Mouse (Mus musculus) lung, postnatal 14 days (tissue): ENCODE measurements around the gene Nckap5.
A peak's percentile ranks its signal among the peaks of the same experiment; 100 is the strongest.

ENCODE experiments used
- DNase-seq: peaks from one replicate; pipeline ENCODE4 v3.0.0; 2021

Nckap5 gene

DNA sequence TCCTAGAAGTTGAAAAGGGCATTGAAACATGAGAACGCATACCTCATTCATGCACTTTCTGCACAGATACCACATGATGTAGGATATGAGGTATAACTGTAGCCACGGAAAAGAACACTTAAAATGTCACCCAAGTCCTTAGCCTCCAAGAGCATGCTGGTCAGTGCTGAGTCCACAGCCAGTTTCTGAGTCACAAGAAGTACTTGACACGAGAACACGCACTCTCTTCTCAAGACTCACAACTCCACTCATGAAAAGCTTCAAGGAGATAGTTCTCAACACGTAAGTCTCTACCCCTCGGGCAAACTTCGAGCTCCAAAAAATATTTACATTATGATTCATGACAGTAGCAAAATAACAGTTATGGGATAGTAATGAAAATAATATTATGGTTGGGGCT lies 137.0 kb downstream of the Nckap5 start:
- DNase-seq: no peak

DNA sequence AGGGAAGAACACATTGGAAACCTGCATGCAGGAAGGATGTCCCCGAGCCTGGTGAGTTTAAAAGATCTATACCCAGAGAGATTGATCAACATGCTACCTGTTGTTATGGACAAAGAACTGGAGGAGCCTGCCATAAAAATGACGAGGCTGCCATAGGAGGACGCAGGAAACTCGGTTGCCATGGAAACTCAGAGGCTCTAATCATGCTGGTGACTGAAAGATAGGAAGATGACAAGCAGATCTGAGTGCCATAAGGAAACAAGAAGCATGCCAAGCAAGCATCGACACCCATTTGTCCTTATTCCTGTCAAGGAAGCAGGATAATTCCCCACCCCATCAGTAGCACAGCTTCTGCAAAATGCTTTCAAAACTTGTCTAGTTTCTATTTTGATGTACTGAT lies 142.0 kb downstream of the Nckap5 start:
- no peak for DNase-seq

DNA sequence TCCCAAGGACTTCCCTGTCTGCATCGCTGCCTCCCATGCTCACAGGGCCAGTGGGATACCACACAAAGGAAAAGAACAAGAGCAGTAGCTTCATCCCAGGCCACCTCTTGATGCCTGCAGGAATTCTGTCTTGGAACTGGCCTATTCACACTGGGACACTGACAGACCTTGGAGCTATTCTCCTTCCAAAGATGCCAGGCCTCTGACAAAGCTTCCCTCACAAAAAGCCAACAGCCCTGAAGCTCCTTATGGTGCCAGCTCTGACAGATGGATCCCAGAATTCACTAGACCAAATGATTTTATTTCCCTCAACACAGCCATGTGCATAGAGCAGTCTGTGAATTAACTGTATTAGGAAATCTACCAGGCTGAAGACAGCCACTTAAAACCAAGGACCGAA lies 143.9 kb downstream of the Nckap5 start:
- DNase-seq: no peak

DNA sequence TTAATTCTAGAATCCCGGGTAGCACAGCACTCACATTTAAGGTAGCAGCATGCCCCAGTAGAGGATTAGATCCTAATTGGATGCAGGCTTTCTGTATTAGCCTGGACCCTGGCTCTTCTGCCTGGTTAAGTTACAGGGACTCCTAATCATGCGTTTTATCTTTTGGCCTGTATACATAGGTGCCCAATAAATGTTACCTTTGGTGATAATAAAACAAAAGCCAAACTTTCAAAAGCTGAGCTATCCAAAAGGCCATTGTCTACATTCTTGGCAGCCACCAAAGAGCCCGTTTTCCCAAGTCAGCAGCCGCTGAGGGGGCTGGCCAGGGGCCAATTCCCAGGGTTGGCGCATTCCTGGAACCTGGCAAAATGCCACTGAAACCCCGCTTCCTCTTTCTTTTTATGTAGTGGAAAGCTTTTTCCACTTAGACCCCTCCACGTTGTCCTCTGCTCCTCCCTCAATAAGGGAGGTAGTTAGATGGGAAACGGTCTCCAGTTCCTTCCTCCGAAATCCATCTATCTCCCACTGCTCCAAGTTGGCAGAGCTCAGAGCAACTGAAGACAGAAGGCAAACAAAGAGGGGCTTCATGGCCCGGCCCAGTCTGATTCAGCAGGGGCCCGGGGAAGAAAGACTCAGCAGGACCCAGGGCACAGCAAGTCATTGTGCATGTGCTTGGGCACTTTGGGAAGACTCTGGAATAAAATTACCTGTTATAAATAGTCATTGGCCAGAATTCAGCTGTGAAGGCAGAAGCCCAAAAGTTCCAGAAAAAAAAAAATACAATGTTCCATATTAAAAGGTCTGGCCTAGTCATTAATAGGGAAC lies 146.8 kb downstream of the Nckap5 start:
- DNase-seq: peak; percentile 74

DNA sequence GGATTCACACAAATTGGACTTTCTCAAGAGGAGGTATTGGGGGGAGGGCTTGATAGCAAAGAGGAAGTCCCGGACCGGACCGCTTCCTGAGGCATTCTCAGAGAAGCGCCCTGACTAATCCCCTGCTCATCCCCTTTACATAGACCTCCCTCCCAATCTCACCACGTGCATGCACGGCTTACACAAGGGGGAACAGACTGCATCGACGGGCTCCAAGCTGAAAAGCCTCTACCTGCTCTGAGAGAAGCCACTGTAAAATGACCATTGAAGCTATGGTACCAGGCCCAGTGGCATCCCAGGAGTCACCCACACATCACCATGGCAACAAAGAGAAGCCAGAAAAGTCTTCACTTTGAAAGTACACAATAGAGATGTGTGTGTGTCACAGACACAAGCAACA lies 148.8 kb downstream of the Nckap5 start:
- no peak for DNase-seq

DNA sequence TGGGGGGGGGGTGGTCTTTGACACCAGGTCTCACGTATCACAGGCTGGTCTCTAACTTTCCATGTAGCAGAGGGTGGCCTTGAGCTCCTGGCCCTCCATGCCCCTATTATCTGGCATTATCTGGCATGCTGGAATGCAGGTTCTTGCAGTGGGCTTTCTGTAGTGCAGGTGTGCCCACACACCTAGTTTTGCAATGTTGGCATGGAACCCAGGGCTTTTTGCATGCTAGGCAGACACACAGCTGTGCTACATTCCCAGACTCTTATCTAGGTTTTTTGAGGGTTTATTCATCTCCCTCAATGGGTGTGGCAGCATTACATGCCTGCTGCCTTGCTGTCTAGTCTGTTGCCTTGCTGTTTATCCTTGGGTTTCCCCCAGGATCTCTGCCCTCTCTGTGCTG lies 151.3 kb downstream of the Nckap5 start:
- DNase-seq: no peak

DNA sequence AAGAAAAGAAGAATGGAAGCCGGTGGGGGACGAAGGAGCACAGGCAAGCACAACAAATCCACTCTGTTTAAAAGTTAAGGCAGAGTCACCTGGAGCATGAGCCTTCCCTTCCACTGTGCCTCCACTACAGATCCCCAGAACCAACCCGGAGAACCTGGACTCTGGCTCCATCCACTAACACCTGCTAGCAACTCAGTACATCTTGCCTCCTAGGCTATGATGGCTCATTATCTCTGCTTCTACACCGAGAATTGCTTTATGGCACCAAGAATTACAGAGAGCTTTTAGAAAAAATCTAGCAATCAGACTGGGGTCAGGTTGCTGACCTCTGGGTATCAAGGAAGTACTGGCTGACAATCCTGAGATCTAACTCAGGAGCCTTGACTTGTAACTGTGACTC lies 153.3 kb downstream of the Nckap5 start:
- no peak for DNase-seq

DNA sequence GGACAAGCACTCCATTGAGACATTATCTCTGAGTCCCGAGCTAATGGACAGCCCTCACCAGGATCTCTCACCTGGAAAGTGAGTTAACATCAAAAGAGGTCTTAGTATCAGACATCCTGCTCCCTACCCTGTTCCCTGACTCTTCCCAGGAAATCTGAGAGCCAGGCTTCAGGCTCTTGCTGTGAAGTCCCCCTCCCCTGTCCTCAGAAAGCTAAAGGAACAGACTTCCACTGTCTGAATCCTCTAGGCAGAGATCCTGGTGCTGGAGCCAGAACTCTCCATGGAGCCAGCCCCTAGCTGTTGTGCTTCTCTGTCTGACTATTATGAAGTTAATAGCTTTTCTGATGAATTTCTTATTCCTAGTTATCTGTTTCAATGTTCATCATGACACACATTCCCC lies 153.8 kb downstream of the Nckap5 start:
- no peak for DNase-seq

DNA sequence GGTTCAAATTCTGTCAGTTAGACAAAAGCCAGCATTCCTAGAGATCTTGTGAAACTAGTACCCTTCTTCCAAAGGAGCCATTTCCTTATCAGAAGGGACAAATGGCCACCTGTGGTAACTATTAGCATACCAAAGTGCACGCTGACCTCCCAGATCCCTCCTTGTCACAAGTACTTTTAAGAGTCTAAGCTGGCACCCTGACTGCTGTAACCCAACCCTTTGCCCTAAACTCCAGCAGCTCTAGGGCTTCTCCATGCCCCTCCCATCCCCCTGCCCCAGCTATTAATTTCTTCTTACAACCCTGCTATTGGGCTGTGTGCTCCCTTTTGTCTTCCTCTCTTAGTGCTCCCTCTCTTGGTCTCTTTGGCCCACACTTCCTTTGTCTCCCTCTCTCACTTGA lies 155.5 kb downstream of the Nckap5 start:
- peak; percentile 26 for DNase-seq

DNA sequence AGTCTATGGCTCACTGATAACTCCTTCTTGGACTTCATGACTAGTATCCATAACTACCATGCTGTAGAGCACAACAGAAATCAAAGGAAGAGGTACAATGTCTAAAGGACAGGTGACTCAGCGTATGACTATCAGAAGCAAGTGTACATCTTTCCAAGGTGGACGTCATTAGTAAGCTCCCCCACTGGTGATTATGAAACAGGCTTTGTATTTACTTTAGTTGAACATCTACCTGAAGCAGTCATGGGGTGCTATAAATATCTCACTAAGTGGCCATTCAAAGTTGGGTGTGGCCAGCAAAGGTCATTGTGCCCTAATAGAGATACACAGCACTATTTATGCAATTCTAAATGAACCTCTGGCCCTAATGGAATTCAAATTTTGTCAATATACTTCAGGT lies 157.4 kb downstream of the Nckap5 start:
- DNase-seq: peak; percentile 23

DNA sequence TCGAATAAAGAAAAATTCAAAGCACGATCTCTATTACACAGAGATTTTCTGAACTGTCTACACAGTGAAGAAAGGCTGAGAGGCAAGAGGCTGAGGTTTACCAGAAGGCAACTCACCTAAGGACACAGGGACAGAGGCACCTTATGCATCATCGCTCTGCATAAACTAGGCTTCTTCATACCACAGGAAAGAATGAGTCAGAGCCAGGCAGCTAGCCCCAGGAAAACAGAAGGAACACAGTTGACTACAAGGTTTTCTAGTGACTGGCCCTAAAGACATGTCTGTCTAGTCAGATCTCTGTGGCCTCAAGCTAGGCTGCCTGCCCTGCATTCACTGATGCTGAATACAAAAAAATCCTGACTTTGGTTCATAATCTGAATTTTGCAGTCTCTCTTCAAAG lies 160.1 kb downstream of the Nckap5 start:
- no peak for DNase-seq

DNA sequence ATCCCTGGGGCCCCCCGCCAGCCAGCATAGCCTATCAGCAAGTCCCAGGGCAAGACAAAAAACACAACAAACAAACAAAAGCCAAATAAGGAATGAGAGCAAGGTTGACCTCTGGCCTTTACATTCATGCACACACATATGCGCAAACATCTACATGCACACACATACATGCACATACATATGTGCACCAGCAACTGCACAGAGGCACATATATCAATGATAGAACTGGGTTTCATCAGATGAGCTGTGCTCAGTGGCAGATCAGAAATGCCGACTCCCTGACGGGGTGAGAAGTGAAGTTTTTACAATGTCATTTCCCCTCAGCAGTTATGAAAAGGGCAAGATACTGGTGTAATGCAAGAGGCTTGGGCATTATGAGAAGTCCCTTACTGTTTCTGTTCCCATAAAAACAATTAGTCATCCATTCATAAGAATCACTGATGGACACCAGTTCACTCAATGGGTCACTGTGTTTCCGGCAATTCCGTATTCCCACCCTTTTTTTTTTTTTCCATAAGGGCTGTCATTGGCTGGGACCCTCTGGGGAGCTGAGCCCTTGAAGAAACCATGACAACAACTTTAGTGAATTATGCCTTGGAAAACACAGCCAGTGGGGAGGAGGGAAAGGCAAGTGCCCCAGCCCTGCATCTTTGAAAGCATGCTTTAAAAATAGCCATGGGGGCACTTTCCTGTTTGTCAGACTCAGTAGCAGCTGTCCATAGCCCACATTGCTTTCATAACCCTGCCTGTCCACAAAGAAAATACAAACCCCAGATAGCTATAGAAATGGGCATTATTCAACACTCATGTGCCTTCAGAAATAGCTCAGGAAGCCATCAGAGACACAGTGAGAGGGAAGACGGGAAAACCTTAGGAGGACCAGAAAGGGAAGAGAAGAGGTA lies 170.2 kb downstream of the Nckap5 start:
- DNase-seq: no peak

DNA sequence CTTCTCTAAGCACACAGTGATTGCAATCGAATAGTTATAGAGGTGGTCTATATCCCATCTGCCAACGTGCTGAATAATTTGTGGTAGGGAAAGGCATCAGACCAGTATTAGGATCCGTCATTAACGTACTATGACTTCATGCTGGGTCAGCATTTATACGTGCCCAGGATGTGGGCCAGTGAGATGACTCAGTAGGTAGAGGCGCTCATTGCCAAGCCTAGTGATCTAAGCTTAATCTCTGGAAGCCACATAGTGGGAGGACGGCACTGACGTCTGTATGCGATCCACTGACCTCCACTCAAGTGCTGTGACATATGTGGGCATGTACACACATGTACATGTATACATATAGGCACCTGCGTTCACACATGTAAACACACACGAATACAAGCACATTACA lies 171.9 kb downstream of the Nckap5 start:
- no peak for DNase-seq

DNA sequence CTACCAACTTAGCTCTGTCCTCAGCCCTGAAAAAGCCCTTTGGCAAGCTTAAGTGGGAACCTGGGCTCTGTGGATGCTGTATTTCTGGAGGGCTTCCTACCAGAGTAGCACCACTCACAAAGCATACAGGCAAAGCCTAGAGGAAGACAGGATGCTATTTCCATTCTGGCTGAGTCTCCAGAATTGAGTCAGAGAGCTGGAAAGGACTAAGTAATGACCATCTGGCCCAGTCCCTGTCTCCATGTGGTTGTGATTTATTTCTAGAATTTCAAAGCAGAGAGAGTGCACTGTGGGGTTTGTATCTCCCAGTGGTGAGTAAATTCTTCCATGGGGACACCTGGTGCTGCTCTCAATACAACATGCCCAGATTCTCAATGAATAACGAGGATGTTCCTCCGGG lies 174.4 kb downstream of the Nckap5 start:
- DNase-seq: no peak

DNA sequence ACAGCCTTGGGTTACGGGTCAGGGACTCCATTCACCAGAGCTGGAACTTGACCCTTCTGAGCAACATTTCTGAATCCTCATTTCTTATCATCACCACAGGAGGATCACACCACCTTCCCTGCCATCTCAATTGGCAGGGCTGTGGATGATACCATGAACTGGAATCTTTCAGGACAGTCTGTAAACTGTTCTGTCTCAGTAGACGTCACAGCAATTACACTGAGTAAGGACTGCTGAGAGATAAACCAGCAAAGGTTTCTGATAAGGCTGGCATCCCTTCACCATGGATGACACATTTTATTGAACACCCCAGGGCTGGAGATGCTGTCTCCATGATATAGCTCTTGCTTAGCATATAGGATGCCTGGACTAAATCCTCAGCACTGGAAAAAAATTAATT lies 178.5 kb downstream of the Nckap5 start:
- DNase-seq: no peak

DNA sequence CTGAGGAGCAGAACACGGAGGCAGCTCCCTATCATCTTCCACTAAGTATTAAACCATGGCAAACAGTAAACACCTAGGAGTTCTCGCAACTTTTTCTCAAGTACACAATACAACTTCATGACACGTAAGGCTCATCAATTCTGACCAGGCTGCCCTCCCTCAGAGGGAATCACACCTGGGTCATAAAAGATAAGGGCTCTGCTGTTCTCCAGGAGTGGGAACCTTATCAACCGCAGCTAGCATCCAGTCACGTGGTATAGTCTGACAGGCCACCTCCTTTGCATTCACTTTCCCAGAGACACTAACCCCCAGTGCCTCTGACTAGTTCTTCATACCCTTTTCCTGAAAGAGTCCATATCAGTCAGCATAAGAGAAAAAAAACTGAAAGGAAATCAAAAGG lies 179.8 kb downstream of the Nckap5 start:
- DNase-seq: no peak

DNA sequence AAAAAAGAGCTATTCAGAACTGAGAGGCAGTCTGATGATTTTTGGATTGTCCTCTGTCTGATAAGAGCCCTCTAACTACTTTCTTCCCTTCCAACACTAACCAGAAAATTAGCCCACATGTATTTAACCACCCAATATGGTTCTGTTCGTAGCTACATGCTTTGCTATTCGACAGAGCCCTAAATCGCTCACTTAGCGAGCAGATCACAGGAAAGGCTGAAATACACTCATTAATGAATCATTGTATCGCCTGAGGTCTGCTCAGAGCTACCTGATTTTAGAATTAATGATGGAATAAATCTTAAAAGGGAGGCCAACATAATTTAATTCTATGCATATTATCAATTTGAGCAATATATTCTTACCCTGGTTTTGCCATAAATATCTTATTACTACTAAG lies 187.8 kb downstream of the Nckap5 start:
- DNase-seq: no peak

DNA sequence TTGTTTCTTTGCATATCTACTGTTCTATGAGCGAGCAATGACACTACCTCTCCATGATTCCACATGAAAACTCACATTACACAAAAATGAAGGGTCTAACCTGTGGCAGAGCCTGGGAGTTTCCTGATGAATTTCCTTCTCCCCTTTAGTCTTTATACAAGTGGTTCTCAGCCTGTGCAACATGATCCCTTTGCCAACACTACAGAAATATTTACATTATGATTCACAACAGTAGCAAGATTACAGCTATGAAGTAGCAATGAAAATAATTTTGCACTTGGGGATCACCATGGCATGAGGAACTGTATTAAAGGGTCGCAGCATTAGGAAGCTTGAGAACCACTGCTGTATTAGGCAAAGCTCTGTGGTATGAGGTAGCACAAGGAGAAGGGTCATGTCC lies 191.1 kb downstream of the Nckap5 start:
- DNase-seq: no peak

DNA sequence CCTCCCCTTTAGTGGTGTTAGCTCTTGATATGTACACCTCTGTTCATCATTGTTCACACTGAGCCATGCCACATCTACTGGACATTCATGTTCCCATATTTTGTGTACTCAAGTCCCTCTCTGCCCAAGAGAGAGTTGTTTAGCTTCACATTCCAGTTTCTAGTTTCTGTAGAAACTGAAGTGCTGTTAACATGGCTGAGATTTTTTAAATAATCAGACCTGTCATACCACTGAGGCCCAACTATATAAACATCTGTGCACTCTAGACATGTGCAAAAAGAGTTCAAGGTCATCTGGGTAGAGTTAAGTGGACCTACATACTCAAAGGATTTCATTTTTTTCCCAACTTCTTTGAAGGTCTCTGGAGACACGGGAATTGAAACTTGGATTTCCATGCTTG lies 193.1 kb downstream of the Nckap5 start:
- DNase-seq: no peak

DNA sequence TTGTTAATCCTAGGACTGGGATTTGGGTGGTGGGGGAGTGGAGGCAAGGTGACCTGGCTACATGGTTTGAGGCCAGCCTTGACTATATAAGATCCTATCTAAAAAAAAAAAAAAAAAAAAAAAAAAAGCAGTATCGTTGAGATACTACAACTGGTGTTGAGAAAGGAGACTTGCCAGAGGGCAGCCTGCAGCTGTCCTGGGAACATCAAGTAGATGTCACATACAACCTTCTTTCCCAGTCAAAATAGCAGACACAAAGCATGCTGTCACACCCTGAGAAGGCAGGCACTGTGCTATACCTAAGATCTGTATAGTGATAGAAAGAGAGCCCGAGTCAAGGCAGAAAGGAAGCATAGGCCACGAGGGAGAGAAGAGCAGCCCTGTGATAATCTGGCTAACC lies 204.4 kb downstream of the Nckap5 start:
- DNase-seq: no peak

DNA sequence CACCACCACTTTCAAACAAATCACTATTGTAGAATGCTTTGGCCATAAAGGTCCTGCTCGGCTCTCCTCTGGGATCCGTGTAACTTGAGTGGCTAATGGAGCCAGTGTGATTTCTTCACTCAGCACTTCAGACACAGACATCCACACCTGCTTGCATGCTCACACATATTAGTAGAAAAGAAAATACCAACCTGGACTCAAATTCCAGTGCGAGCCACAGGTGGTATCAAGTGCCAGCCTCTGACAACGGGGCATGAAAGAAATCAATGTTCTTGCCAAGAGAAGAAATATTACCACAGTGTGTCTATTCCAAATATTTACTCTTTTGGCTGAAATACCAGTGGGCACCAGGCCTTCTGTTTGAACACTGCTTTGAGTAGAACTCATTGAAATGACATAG lies 208.6 kb downstream of the Nckap5 start:
- no peak for DNase-seq

DNA sequence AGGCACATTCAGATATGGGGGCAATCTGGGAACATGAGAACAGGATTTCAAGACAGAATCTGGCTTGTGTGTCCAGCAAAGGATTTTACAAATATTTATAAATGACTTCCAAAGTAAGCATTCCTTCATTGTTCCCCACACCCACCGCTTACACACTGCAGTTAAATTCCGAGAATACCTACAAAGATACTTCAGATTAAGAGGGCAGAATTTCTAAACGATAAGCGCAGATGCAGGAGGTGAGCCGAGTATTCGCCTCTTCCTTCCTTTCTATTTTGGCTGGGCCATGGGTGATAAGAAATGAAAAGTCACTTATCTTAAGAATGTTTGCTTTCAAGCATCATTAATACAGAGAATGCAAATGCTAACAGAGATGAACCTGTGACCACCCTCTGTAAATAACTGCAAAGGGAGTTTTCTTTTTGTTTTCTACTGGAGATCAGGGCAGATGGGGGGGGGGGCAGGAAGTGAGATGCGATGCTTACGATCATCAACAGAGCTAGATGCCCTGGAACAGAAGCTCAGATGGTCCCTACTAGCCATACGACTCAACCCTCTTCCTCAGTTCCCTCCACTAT lies 213.0 kb downstream of the Nckap5 start:
- DNase-seq: peak; percentile 31

DNA sequence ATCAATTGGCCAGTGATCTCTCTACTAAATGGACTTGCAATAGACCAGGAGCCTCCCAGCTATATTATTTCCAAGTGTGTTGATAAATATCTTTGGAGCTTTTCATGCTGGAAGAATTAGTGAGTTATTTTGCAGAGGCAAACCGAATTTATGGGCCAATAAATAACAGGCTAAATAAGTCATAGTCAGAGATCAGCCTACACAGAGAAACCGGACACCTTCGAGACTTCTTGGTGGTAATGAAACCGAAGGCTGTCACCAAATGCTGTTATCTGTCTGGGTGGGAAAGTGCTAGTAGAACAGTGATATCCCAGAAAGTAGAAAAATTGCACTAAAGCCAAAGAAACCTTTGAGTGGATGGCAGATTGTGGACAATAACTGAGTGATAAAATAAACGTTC lies 213.6 kb downstream of the Nckap5 start:
- DNase-seq: no peak

DNA sequence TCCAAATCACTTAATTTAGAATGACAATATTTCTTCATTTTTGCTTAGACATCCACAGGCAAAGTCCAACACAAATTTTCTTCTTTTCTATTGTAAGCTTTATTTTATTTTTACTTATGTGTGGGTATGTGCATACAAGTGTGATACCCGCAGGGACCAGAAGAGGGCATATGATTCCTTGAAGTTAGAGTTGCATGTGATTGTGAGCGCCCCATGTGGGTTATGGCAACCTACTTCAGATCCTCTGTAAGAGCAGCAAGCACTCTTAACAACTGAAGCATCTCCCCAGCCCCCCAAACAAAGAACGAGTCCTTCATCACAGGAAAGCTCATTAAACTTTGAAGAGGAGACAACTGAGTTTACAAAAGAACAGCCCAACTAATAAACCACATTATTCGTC lies 217.7 kb downstream of the Nckap5 start:
- no peak for DNase-seq
